Mouse (Mus musculus) layer of hippocampus, adult 11-12 months (tissue): ENCODE measurements around the gene Jph3.
A peak's percentile ranks its signal among the peaks of the same experiment; 100 is the strongest.

Source experiments
- DNase-seq: peaks from one replicate; pipeline ENCODE4 v3.0.0; 2022; ENCODE audit warnings: low spot score

The Jph3 gene

GRCm38 (mm10) chr8:121832503-121832902, 103.1 kb downstream of the Jph3 start:
- peak; percentile 85 for DNase-seq

- peak; percentile 76 for DNase-seq
These were observed 111.8 kb downstream of the Jph3 start for GRCm38 (mm10) chr8:121841242-121841641.

GRCm38 (mm10) chr8:121842064-121842955, 112.9 kb downstream of the Jph3 start:
- peak; percentile 2 for DNase-seq

GRCm38 (mm10) chr8:121843184-121843733, 113.8 kb downstream of the Jph3 start:
- DNase-seq = peak; percentile 1
